Mouse (Mus musculus) midbrain, embryonic 10.5 days (tissue): ENCODE measurements around the gene Gm49321. TPM values are rescaled to one million over a fixed set of nuclear protein-coding genes. Genes with fewer than 3 reads are reported as not detected.

Experiments used
- DNase-seq: peaks from one replicate; pipeline ENCODE4 v3.0.0-alpha.2; 2017; ENCODE audit warnings: low spot score
- H3K27ac ChIP-seq: fragments of 300-500 bp; sonication (generic); replicated peaks from 2 replicates; pipeline ENCODE4 v1.5.1; 2016; ENCODE audit warnings: mild to moderate bottlenecking
- H3K27me3 ChIP-seq: fragments of 300-500 bp; sonication (generic); 2 replicates; pipeline ENCODE4 v1.6.1; 2016; ENCODE audit warnings: low read depth, mild to moderate bottlenecking; ENCODE audit not compliant: poor library complexity, severe bottlenecking
- H3K36me3 ChIP-seq: fragments of 300-500 bp; sonication (generic); 2 replicates; pipeline ENCODE4 v1.6.1; 2016; ENCODE audit warnings: mild to moderate bottlenecking, moderate library complexity
- H3K4me1 ChIP-seq: fragments of 300-500 bp; sonication (generic); 2 replicates; pipeline ENCODE4 v1.6.1; 2016
- H3K4me3 ChIP-seq: fragments of 300-500 bp; sonication (generic); 2 replicates; pipeline ENCODE4 v1.5.1; 2016; ENCODE audit warnings: mild to moderate bottlenecking, moderate library complexity
- H3K9me3 ChIP-seq: fragments of 300-500 bp; sonication (generic); replicated peaks from 2 replicates; pipeline ENCODE4 v1.6.1; 2016; ENCODE audit warnings: mild to moderate bottlenecking
- WGBS: fragments of 180-500 bp; shearing (Covaris S2); methylation state at CpG from one replicate; pipeline ENCODE4 v1.1.7; 2016; 5-methylcytosine and 5-hydroxymethylcytosine counted together
- polyA plus RNA-seq: library from polyadenylated mRNA; unstranded; fragments of >200 nt; fragmentation: Nextera tagmentation; extraction: Ambion mirVana; gene quantifications from 2 replicates; pipeline ENCODE4 v1.2.1, GENCODE M21; 2016

Gene Gm49321
- polyA plus RNA-seq: 16.3 and 17.1 TPM in 2 replicates

- H3K27me3 ChIP-seq: no peaks in the 10 kb centered on the region
- H3K36me3 ChIP-seq: peaks cover 100% of the 10 kb centered on the region
- H3K4me1 ChIP-seq: no peaks in the 10 kb centered on the region
- WGBS: 87% methylated on average over 1 of the region's 1 CpGs
- DNase-seq: no peak
- no peak within 1 kb of the TSS for H3K4me3 ChIP-seq
- no peaks in the 10 kb centered on the region for H3K9me3 ChIP-seq
- no peak within 1 kb of the TSS for H3K27ac ChIP-seq
Observed at GRCm38 (mm10) chr12:73937353-73937752, at the start of gene Gm49321. TSS of gene Gm49321 (plus strand) at chr12:73937653.

- H3K27ac ChIP-seq: no peak overlapping the region
- H3K36me3 ChIP-seq: no peaks in the 10 kb centered on the region
- H3K9me3 ChIP-seq: no peaks in the 10 kb centered on the region
- no peaks in the 10 kb centered on the region for H3K4me1 ChIP-seq
- no peaks in the 10 kb centered on the region for H3K27me3 ChIP-seq
- WGBS: 91% methylated on average over 8 of the region's 8 CpGs
- no peak for DNase-seq
- H3K4me3 ChIP-seq: no peak overlapping the region
Observed at GRCm38 (mm10) chr12:73888003-73888783, 49.3 kb upstream of the Gm49321 start.

GRCm38 (mm10) chr12:73889571-73889970 is 47.9 kb upstream of the Gm49321 start:
- 67% methylated on average over 1 of the region's 1 CpGs for WGBS

GRCm38 (mm10) chr12:73890086-73890485 is 47.4 kb upstream of the Gm49321 start:
- no peak overlapping the region for H3K27ac ChIP-seq
- no peaks in the 10 kb centered on the region for H3K27me3 ChIP-seq
- H3K36me3 ChIP-seq: no peaks in the 10 kb centered on the region
- DNase-seq: no peak
- no peak overlapping the region for H3K4me3 ChIP-seq
- H3K9me3 ChIP-seq: no peaks in the 10 kb centered on the region
- no peaks in the 10 kb centered on the region for H3K4me1 ChIP-seq
- WGBS: 75% methylated on average over 3 of the region's 3 CpGs

More at GRCm38 (mm10) chr12:73889571-73889970, 47.9 kb upstream of the Gm49321 start:
- H3K27me3 ChIP-seq: no peaks in the 10 kb centered on the region
- no peak overlapping the region for H3K4me3 ChIP-seq
- H3K27ac ChIP-seq: no peak overlapping the region
- H3K4me1 ChIP-seq: no peaks in the 10 kb centered on the region
- no peaks in the 10 kb centered on the region for H3K9me3 ChIP-seq
- no peak for DNase-seq
- no peaks in the 10 kb centered on the region for H3K36me3 ChIP-seq

GRCm38 (mm10) chr12:73892616-73893015 is 44.8 kb upstream of the Gm49321 start:
- 61% methylated on average over 3 of the region's 3 CpGs for WGBS
- Histone ChIP-seq H3K27me3 (no peaks in the 10 kb centered on the region), H3K9me3 (no peaks in the 10 kb centered on the region), H3K36me3 (no peaks in the 10 kb centered on the region), H3K4me1 (no peaks in the 10 kb centered on the region), H3K4me3 (no peak overlapping the region), H3K27ac (no peak overlapping the region)
- no peak for DNase-seq

GRCm38 (mm10) chr12:73894838-73895237 is 42.6 kb upstream of the Gm49321 start:
- 84% methylated on average over 6 of the region's 6 CpGs for WGBS
- no peaks in the 10 kb centered on the region for H3K36me3 ChIP-seq
- no peaks in the 10 kb centered on the region for H3K27me3 ChIP-seq
- no peaks in the 10 kb centered on the region for H3K9me3 ChIP-seq
- no peak overlapping the region for H3K4me3 ChIP-seq
- no peak for DNase-seq
- H3K27ac ChIP-seq: no peak overlapping the region
- no peaks in the 10 kb centered on the region for H3K4me1 ChIP-seq

- H3K36me3 ChIP-seq: no peaks in the 10 kb centered on the region
- H3K4me1 ChIP-seq: no peaks in the 10 kb centered on the region
- H3K27me3 ChIP-seq: no peaks in the 10 kb centered on the region
- 93% methylated on average over 2 of the region's 2 CpGs for WGBS
- DNase-seq: no peak
- no peak overlapping the region for H3K4me3 ChIP-seq
- H3K9me3 ChIP-seq: no peaks in the 10 kb centered on the region
- H3K27ac ChIP-seq: no peak overlapping the region
Observed at GRCm38 (mm10) chr12:73895674-73896073, 41.8 kb upstream of the Gm49321 start.

GRCm38 (mm10) chr12:73896471-73896870 is 41.0 kb upstream of the Gm49321 start:
- H3K9me3 ChIP-seq: no peaks in the 10 kb centered on the region
- 86% methylated on average over 3 of the region's 3 CpGs for WGBS
- no peak for DNase-seq

GRCm38 (mm10) chr12:73898281-73898680 is 39.2 kb upstream of the Gm49321 start:
- no peaks in the 10 kb centered on the region for H3K36me3 ChIP-seq
- WGBS: 80% methylated on average over 2 of the region's 2 CpGs
- H3K9me3 ChIP-seq: no peaks in the 10 kb centered on the region

More at GRCm38 (mm10) chr12:73896471-73896870, 41.0 kb upstream of the Gm49321 start:
- Histone ChIP-seq H3K27me3 (no peaks in the 10 kb centered on the region), H3K4me3 (no peak overlapping the region), H3K27ac (no peak overlapping the region), H3K36me3 (no peaks in the 10 kb centered on the region), H3K4me1 (no peaks in the 10 kb centered on the region)

GRCm38 (mm10) chr12:73904133-73904934 is 33.1 kb upstream of the Gm49321 start:
- Histone ChIP-seq H3K36me3 (no peaks in the 10 kb centered on the region), H3K4me3 (no peak overlapping the region), H3K4me1 (peaks cover 7% of the 10 kb centered on the region), H3K9me3 (no peaks in the 10 kb centered on the region), H3K27me3 (no peaks in the 10 kb centered on the region), H3K27ac (no peak overlapping the region)
- WGBS: 79% methylated on average over 5 of the region's 5 CpGs
- no peak for DNase-seq

More at GRCm38 (mm10) chr12:73898281-73898680, 39.2 kb upstream of the Gm49321 start:
- H3K27ac ChIP-seq: no peak overlapping the region
- DNase-seq: no peak
- H3K27me3 ChIP-seq: no peaks in the 10 kb centered on the region
- no peaks in the 10 kb centered on the region for H3K4me1 ChIP-seq
- no peak overlapping the region for H3K4me3 ChIP-seq

GRCm38 (mm10) chr12:73905041-73905440 is 32.4 kb upstream of the Gm49321 start:
- Histone ChIP-seq H3K4me3 (no peak overlapping the region), H3K36me3 (no peaks in the 10 kb centered on the region), H3K27me3 (no peaks in the 10 kb centered on the region), H3K4me1 (peaks cover 14% of the 10 kb centered on the region), H3K9me3 (no peaks in the 10 kb centered on the region), H3K27ac (no peak overlapping the region)
- no peak for DNase-seq
- WGBS: 76% methylated on average over 2 of the region's 2 CpGs

- 81% methylated on average over 4 of the region's 4 CpGs for WGBS
- H3K4me1 ChIP-seq: peaks cover 19% of the 10 kb centered on the region
Observed at GRCm38 (mm10) chr12:73905555-73905954, 31.9 kb upstream of the Gm49321 start.

More at GRCm38 (mm10) chr12:73905555-73905954, 31.9 kb upstream of the Gm49321 start:
- H3K4me3 ChIP-seq: no peak overlapping the region
- no peaks in the 10 kb centered on the region for H3K9me3 ChIP-seq
- no peaks in the 10 kb centered on the region for H3K36me3 ChIP-seq
- H3K27me3 ChIP-seq: no peaks in the 10 kb centered on the region
- DNase-seq: no peak
- H3K27ac ChIP-seq: no peak overlapping the region
